Mouse (Mus musculus): ENCODE measurements at regions not wholly inside any gene's neighbourhood (a gene's known extent, or its start where the extent isn't known, plus 50 kb on each side); places are given as distances from the start of the nearest gene placed in this dataset.

- H3K9me3 ChIP-seq (ENCODE audit: control insufficient read depth, low read length) = no peaks in the 10 kb centered on the region
Measured at GRCm38 (mm10) chr5:105994218-105994617, 117.9 kb downstream of the Zfp326 start.

GRCm38 (mm10) chr5:105993066-105993760 lies 116.8 kb downstream of the Zfp326 start:
- Histone ChIP-seq H3K4me2 (no peak overlapping the region), H3K36me3 (ENCODE audit: control insufficient read depth, insufficient read depth, low read length) (no peaks in the 10 kb centered on the region), H3K4me1 (replicated peaks; ENCODE audit: control insufficient read depth, insufficient read depth, low read length) (no peaks in the 10 kb centered on the region), H3K9me3 (ENCODE audit: control insufficient read depth, low read length) (no peaks in the 10 kb centered on the region), H3K9ac (ENCODE audit: low read depth, low read length) (no peak overlapping the region), H3K27me3 (replicated peaks; ENCODE audit: control insufficient read depth, insufficient read depth, low read length) (no peaks in the 10 kb centered on the region), H3K4me3 (ENCODE audit: low read depth, low read length) (no peak overlapping the region), H3K27ac (ENCODE audit: low read depth, low read length) (no peak overlapping the region)
- 71% methylated on average over 15 of the region's 15 CpGs for WGBS
- DNase-seq (ENCODE audit: low spot score) (no peak), ATAC-seq (replicated peaks; ENCODE audit: low FRiP score) (no peak)

More at GRCm38 (mm10) chr5:105994218-105994617, 117.9 kb downstream of the Zfp326 start:
- DNase-seq (ENCODE audit: low spot score) (no peak), ATAC-seq (replicated peaks; ENCODE audit: low FRiP score) (no peak)
- no peak overlapping the region for H3K27ac ChIP-seq (ENCODE audit: low read depth, low read length)
- no peaks in the 10 kb centered on the region for H3K27me3 ChIP-seq (replicated peaks; ENCODE audit: control insufficient read depth, insufficient read depth, low read length)
- WGBS = 85% methylated on average over 1 of the region's 1 CpGs
- H3K36me3 ChIP-seq (ENCODE audit: control insufficient read depth, insufficient read depth, low read length) = no peaks in the 10 kb centered on the region
- no peak overlapping the region for H3K4me3 ChIP-seq (ENCODE audit: low read depth, low read length)
- H3K4me2 ChIP-seq = no peak overlapping the region
- no peaks in the 10 kb centered on the region for H3K4me1 ChIP-seq (replicated peaks; ENCODE audit: control insufficient read depth, insufficient read depth, low read length)
- H3K9ac ChIP-seq (ENCODE audit: low read depth, low read length) = no peak overlapping the region

DNA sequence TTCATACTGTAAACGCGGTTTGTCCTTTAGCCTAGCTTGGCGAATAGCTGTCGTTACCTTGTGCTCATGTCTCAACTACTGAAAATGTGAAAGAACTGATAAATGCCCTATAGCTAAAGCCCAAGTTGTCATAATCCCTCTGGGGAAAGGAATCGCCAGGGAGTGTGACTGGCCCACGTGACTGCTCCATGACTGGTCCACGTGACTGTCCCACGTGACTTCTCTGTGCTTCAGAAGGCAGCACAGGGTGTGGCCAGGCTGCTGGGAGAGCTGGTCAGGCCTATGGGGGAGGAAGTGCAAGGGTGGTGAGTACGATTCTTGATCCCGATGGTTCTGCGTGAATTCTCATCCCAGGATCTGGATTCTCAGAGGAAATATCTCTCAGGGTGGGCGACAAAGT lies 114.4 kb downstream of the Zfp326 start:
- ATAC-seq (replicated peaks; ENCODE audit: low FRiP score) (no peak), DNase-seq (ENCODE audit: low spot score) (no peak)
- no peak overlapping the region for H3K27ac ChIP-seq (ENCODE audit: low read depth, low read length)
- no peak overlapping the region for H3K9ac ChIP-seq (ENCODE audit: low read depth, low read length)
- no peaks in the 10 kb centered on the region for H3K9me3 ChIP-seq (ENCODE audit: control insufficient read depth, low read length)
- no peaks in the 10 kb centered on the region for H3K36me3 ChIP-seq (ENCODE audit: control insufficient read depth, insufficient read depth, low read length)
- no peak overlapping the region for H3K4me3 ChIP-seq (ENCODE audit: low read depth, low read length)
- no peaks in the 10 kb centered on the region for H3K27me3 ChIP-seq (replicated peaks; ENCODE audit: control insufficient read depth, insufficient read depth, low read length)
- H3K4me2 ChIP-seq = no peak overlapping the region
- 77% methylated on average over 12 of the region's 12 CpGs for WGBS
- H3K4me1 ChIP-seq (replicated peaks; ENCODE audit: control insufficient read depth, insufficient read depth, low read length) = no peaks in the 10 kb centered on the region

DNA sequence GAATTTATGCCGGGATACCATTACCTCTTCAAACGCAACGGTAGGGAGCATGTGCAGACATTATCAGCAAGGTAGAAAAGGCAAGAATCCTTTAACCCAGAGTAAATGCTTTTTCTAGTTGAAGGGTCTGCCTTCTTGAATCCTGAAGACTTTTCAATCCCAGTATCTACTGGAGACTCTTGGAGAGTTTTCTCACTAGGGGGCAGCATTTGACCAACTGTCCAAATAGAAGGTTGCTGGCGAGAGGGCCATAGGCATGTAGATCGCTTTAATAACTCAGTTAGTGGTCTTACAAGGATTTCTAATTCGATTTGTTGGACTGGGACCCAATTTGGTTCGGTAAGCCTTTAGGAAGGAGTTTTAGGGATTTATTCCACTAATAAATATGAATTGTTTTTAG lies 110.0 kb downstream of the Zfp326 start:
- 36% methylated on average over 7 of the region's 7 CpGs for WGBS
- no peak overlapping the region for H3K4me2 ChIP-seq
- ATAC-seq (replicated peaks; ENCODE audit: low FRiP score) = no peak
- no peaks in the 10 kb centered on the region for H3K4me1 ChIP-seq (replicated peaks; ENCODE audit: control insufficient read depth, insufficient read depth, low read length)
- H3K27ac ChIP-seq (ENCODE audit: low read depth, low read length) = no peak overlapping the region
- H3K27me3 ChIP-seq (replicated peaks; ENCODE audit: control insufficient read depth, insufficient read depth, low read length) = no peaks in the 10 kb centered on the region
- no peaks in the 10 kb centered on the region for H3K36me3 ChIP-seq (ENCODE audit: control insufficient read depth, insufficient read depth, low read length)
- DNase-seq (ENCODE audit: low spot score) = no peak
- H3K4me3 ChIP-seq (ENCODE audit: low read depth, low read length) = no peak overlapping the region
- H3K9me3 ChIP-seq (ENCODE audit: control insufficient read depth, low read length) = no peaks in the 10 kb centered on the region
- no peak overlapping the region for H3K9ac ChIP-seq (ENCODE audit: low read depth, low read length)

DNA sequence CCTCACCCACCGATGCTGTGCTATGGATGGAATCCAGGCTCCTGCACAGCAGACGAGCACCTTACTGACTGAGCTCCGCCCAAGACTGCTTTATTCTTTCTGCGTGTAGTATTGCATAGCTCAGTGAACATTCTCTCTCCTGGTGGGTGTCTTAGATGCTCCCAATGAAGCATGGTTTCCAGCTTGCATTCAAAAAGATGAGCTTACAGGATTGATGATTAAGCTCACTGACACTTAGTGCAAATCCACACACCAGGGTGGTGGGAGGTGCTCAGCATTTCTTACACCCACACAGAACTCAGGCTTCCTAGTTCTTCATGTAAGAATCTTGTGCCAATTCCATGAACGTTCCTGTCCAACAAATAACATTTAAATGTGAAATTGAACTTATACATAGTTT lies 106.8 kb downstream of the Zfp326 start:
- Histone ChIP-seq H3K4me2 (no peak overlapping the region), H3K9ac (ENCODE audit: low read depth, low read length) (no peak overlapping the region), H3K27ac (ENCODE audit: low read depth, low read length) (no peak overlapping the region), H3K27me3 (replicated peaks; ENCODE audit: control insufficient read depth, insufficient read depth, low read length) (no peaks in the 10 kb centered on the region), H3K36me3 (ENCODE audit: control insufficient read depth, insufficient read depth, low read length) (no peaks in the 10 kb centered on the region), H3K4me1 (replicated peaks; ENCODE audit: control insufficient read depth, insufficient read depth, low read length) (no peaks in the 10 kb centered on the region), H3K9me3 (ENCODE audit: control insufficient read depth, low read length) (no peaks in the 10 kb centered on the region), H3K4me3 (ENCODE audit: low read depth, low read length) (no peak overlapping the region)
- 77% methylated on average over 5 of the region's 5 CpGs for WGBS
- DNase-seq (ENCODE audit: low spot score) (no peak), ATAC-seq (replicated peaks; ENCODE audit: low FRiP score) (no peak)

- H3K4me3 ChIP-seq (ENCODE audit: low read depth, low read length) = no peak overlapping the region
- H3K27me3 ChIP-seq (replicated peaks; ENCODE audit: control insufficient read depth, insufficient read depth, low read length) = no peaks in the 10 kb centered on the region
- ATAC-seq (replicated peaks; ENCODE audit: low FRiP score) (no peak), DNase-seq (ENCODE audit: low spot score) (no peak)
- H3K9me3 ChIP-seq (ENCODE audit: control insufficient read depth, low read length) = no peaks in the 10 kb centered on the region
- H3K27ac ChIP-seq (ENCODE audit: low read depth, low read length) = no peak overlapping the region
- WGBS = 79% methylated on average over 5 of the region's 5 CpGs
- H3K4me1 ChIP-seq (replicated peaks; ENCODE audit: control insufficient read depth, insufficient read depth, low read length) = no peaks in the 10 kb centered on the region
- H3K4me2 ChIP-seq = no peak overlapping the region
- H3K36me3 ChIP-seq (ENCODE audit: control insufficient read depth, insufficient read depth, low read length) = no peaks in the 10 kb centered on the region
- no peak overlapping the region for H3K9ac ChIP-seq (ENCODE audit: low read depth, low read length)
Measured at GRCm38 (mm10) chr5:105976746-105977145, 100.4 kb downstream of the Zfp326 start.

DNA sequence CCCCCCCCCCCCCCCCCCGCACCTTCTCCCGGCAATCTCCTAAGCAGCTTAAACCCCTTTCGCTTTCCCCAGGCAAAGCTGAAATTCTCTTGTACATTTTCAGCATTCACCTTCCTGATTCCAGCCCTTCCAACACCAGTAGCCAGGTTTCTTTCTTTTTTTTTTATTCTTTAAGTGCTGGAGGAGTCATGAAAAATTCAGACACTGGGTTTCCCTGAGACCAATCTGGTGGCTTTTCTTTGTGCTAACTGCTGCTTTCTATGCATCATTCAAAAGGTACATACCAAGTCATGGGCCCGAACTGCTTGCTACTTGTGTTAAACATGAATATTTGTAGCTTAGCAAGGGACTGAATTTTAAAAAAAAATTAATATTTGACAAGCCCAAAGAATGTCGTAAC lies 99.7 kb downstream of the Zfp326 start:
- H3K27ac ChIP-seq (ENCODE audit: low read depth, low read length) = no peak overlapping the region
- ATAC-seq (replicated peaks; ENCODE audit: low FRiP score) (no peak), DNase-seq (ENCODE audit: low spot score) (no peak)
- WGBS = 54% methylated on average over 5 of the region's 5 CpGs
- H3K36me3 ChIP-seq (ENCODE audit: control insufficient read depth, insufficient read depth, low read length) = no peaks in the 10 kb centered on the region
- no peak overlapping the region for H3K9ac ChIP-seq (ENCODE audit: low read depth, low read length)
- no peak overlapping the region for H3K4me3 ChIP-seq (ENCODE audit: low read depth, low read length)
- H3K9me3 ChIP-seq (ENCODE audit: control insufficient read depth, low read length) = no peaks in the 10 kb centered on the region
- H3K4me1 ChIP-seq (replicated peaks; ENCODE audit: control insufficient read depth, insufficient read depth, low read length) = no peaks in the 10 kb centered on the region
- H3K4me2 ChIP-seq = no peak overlapping the region; the same call in 1 of the 2 replicates
- no peaks in the 10 kb centered on the region for H3K27me3 ChIP-seq (replicated peaks; ENCODE audit: control insufficient read depth, insufficient read depth, low read length)

- Histone ChIP-seq H3K27ac (ENCODE audit: low read depth, low read length) (no peak overlapping the region), H3K27me3 (replicated peaks; ENCODE audit: control insufficient read depth, insufficient read depth, low read length) (no peaks in the 10 kb centered on the region), H3K9me3 (ENCODE audit: control insufficient read depth, low read length) (no peaks in the 10 kb centered on the region), H3K36me3 (ENCODE audit: control insufficient read depth, insufficient read depth, low read length) (no peaks in the 10 kb centered on the region), H3K4me2 (peak overlapping the region; percentile 9; the same call in 1 of the 2 replicates), H3K4me3 (ENCODE audit: low read depth, low read length) (no peak overlapping the region), H3K4me1 (replicated peaks; ENCODE audit: control insufficient read depth, insufficient read depth, low read length) (no peaks in the 10 kb centered on the region), H3K9ac (ENCODE audit: low read depth, low read length) (no peak overlapping the region)
- 49% methylated on average over 21 of the region's 21 CpGs for WGBS
- ATAC-seq (replicated peaks; ENCODE audit: low FRiP score) = no peak
- DNase-seq (ENCODE audit: low spot score) = no peak
Measured at GRCm38 (mm10) chr5:105975275-105976011, 99.1 kb downstream of the Zfp326 start.

Measured in liver, embryonic 11.5 days (tissue).